Mouse (Mus musculus): ENCODE data around the gene Abhd14a. TPM values are rescaled to one million over a fixed set of nuclear protein-coding genes. Genes with fewer than 3 reads are reported as not detected.

The Abhd14a gene
- 1 to 10 TPM; 7.1 to 8.2 TPM for total RNA-seq (2023)

DNA sequence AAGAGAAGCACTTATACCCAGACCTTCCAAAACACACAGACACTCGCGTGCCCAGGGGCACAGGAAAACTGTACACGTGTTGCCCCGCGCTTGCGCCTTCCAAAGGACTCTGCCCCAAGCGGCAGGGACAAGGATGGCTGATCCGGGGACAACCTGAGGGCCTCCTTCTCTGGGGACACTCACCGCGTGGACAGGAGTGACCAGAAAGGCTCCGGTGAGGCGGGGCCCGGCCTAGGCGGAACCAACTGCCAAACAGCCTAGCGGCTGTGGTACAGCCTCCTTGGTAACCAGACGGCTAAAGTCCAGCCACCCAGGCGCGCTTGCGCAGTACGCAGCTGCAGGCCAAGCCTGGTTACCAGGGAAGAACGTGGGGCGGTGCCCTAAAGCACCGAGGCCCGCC, at the start of gene Abhd14a, which contains the start of gene Abhd14b:
TSS of gene Abhd14a (minus strand) at position 331 of the 400 bp plus-strand sequence.
TSS of gene Abhd14b (plus strand) at position 112 of the 400 bp plus-strand sequence.

GRCm38 (mm10) chr9:106476924-106477484, 29.5 kb upstream of the Abhd14a start, which contains the start of gene Parp3:
Parp3 (minus strand) TSS chr9:106476949.

DNA sequence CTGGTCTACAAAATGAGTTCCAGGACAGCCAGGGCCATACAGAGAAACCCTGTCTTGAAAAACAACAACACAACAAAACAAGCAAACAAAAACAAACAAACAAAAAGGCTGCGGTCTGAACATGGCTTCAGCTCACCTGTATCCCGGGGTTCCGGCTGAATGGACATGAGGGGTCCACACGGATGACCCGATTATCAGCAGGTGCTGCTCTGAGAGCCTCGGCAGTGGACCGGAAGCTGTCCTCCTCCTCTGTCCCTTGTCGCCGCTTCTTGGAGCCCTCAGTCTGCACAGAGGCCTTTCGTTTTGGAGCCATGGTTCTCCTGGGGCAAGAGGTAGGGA, 28.2 kb upstream of the Abhd14a start, which contains the start of gene Rrp9:
TSS of gene Rrp9 (plus strand) at position 301 of the 339 bp plus-strand sequence.

DNA sequence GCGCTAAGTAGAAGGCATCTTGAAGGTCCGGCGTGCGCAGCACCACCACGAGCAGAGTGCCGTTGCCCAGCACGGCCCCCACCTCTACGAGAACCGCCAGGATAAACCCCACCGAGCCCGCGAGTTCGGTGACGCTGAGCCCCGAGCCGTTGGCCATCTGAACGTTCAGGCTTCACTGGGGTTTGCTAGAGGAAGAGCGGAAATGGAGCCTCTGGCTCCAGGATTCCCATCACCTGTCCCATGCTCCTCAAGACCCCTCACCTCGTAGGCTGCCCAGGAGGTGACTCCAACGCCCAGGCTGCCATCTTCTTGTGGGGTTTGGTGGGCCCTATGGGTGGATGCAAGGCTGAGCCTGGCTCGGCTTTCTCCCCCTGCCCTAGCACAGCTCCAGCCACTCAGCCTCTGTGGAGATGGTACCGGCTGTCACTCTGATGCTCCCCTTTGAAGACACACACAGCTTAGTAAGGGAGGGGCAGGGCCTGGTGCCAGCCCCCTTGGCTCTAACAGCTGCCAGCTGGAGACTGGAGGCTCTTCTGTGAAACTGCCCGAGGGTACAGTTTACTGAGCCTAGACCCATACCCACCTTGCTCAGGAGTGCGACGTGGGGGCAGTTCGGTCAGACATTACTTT, 18.2 kb upstream of the Abhd14a start, which contains the start of gene Gpr62:
TSS of gene Gpr62 (minus strand) at position 368 of the 630 bp plus-strand sequence.

GRCm38 (mm10) chr9:106453271-106454070, 6.0 kb upstream of the Abhd14a start, which contains the start of gene Pcbp4:
Pcbp4 (plus strand) TSS chr9:106453291.

GRCm38 (mm10) chr9:106429221-106430014, 18.1 kb downstream of the Abhd14a start, which contains the start of gene Rpl29:
Rpl29 (plus strand) TSS chr9:106429454.

Other genes with a start within 250 kb of the Abhd14a start
- 100 to 1,000 TPM in 1 of 2 experiments, 10 to 100 TPM in 1; 93.6 to 103 TPM for gene Ppm1m, start 247.9 kb downstream of the Abhd14a start, total RNA-seq (2023)
- gene Twf2, start 244.6 kb downstream of the Abhd14a start, total RNA-seq (2023) = 10 to 100 TPM; 74.4 to 75.5 TPM
- 100 to 1,000 TPM; 158 to 171 TPM for gene Tlr9, start 225.1 kb downstream of the Abhd14a start, total RNA-seq (2023)
- gene Alas1, start 199.0 kb downstream of the Abhd14a start, total RNA-seq (2023) = 10 to 100 TPM; 44.0 to 54.8 TPM
- gene Poc1a, start 166.6 kb downstream of the Abhd14a start, total RNA-seq (2023) = 1 to 10 TPM; 2.6 to 5.6 TPM
- 10 to 100 TPM; 32.4 to 33.5 TPM for gene Dusp7, start 79.0 kb downstream of the Abhd14a start, total RNA-seq (2023)
- 100 to 1,000 TPM; 725 to 762 TPM for gene Rpl29, start 18.2 kb downstream of the Abhd14a start, total RNA-seq (2023)
- 10 to 100 TPM; 19.8 to 22.0 TPM for gene Acy1, start 9.4 kb downstream of the Abhd14a start, total RNA-seq (2023)
- gene Abhd14b, start 219 bp downstream of the Abhd14a start, total RNA-seq (2023) = 1 to 10 TPM; 7.3 to 7.4 TPM
- 1 to 10 TPM; 5.3 to 9.0 TPM for gene Pcbp4, start 5.6 kb upstream of the Abhd14a start, total RNA-seq (2023)
- under 1 TPM; 0.52 to 0.92 TPM for gene Gpr62, start 18.3 kb upstream of the Abhd14a start, total RNA-seq (2023)
- gene Rrp9, start 28.3 kb upstream of the Abhd14a start, total RNA-seq (2023) = 10 to 100 TPM; 56.8 to 66.2 TPM
- gene Parp3, start 29.3 kb upstream of the Abhd14a start, total RNA-seq (2023) = 10 to 100 TPM; 54.1 to 54.2 TPM
- gene Iqcf1, start 52.3 kb upstream of the Abhd14a start, total RNA-seq (2023) = not detected
- gene Iqcf5, start 66.9 kb upstream of the Abhd14a start, total RNA-seq (2023) = 1 to 10 TPM in 1 of 2 experiments, not detected in 1; 1.1 TPM
- not detected for gene Iqcf3, start 114.0 kb upstream of the Abhd14a start, total RNA-seq (2023)
- not detected for gene Iqcf4, start 123.3 kb upstream of the Abhd14a start, total RNA-seq (2023)
- not detected for gene Iqcf6, start 178.9 kb upstream of the Abhd14a start, total RNA-seq (2023)
- not detected for gene Grm2, start 208.4 kb upstream of the Abhd14a start, total RNA-seq (2023)
- gene Tex264, start 238.2 kb upstream of the Abhd14a start, total RNA-seq (2023) = 10 to 100 TPM; 35.5 to 35.7 TPM

All from B cell, adult 67 days (primary cell).